ENCODE assay signal across 28 mouse cellular contexts in genomic region chr3:35242349-35242748, GRCm38 (mm10).
DNase-seq lines count a peak whose midpoint lies in the region; ATAC-seq and TF ChIP-seq lines count a peak whose summit lies in the region.
"Had no signal": no experiment of that assay in that cellular context is flagged by ENCODE, and none has a peak within 500 bp of the region (broad histone marks: within the 10 kb centered on the region; RNA-seq: fewer than 3 reads in every experiment).

No protein-coding gene starts in this region.

- ATAC-seq in forebrain, embryonic 12.5 days (ENCODE audit: low FRiP score), result no peak
- no peak for ATAC-seq in forebrain, embryonic 15.5 days (replicated peaks)
- peak; percentile 52; the same call in 1 of the 2 replicates for ATAC-seq in lung, embryonic 15.5 days (ENCODE audit: borderline replicate concordance, extremely low read depth, low FRiP score, low TSS enrichment)
- ATAC-seq in stomach, embryonic 14.5 days (ENCODE audit: insufficient number of reproducible peaks, insufficient read depth, low FRiP score, low read depth), result no peak
- no peak for ATAC-seq in stomach, postnatal 0 days (ENCODE audit: low FRiP score, low TSS enrichment)
- no peak for ATAC-seq in stomach, embryonic 16.5 days (ENCODE audit: insufficient read depth, low FRiP score)
- ATAC-seq in intestine, embryonic 16.5 days, result no peak
- ATAC-seq: activated CD4-positive, CD25-positive, alpha-beta regulatory T cell, adult 4 months; hindbrain, postnatal 0 days; intestine, embryonic 15.5 days had no signal

- no peak for TF ChIP-seq CTCF in stomach, postnatal 0 days (IDR thresholded peaks at IDR 0.05; ENCODE audit: low read depth)

- no peaks in the 10 kb centered on the region for H3K27me3 ChIP-seq in forebrain, embryonic 12.5 days
- no peaks in the 10 kb centered on the region for H3K27me3 ChIP-seq in forebrain, embryonic 15.5 days
- H3K27me3 ChIP-seq in lung, embryonic 15.5 days, result no peaks in the 10 kb centered on the region; the same call in 1 of the 2 replicates
- no peaks in the 10 kb centered on the region for H3K27me3 ChIP-seq in stomach, embryonic 14.5 days (ENCODE audit: control insufficient read depth, insufficient read depth, low read length)
- no peaks in the 10 kb centered on the region for H3K27me3 ChIP-seq in stomach, postnatal 0 days (ENCODE audit: control insufficient read depth, insufficient read depth, low read length)
- no peaks in the 10 kb centered on the region for H3K27me3 ChIP-seq in stomach, embryonic 16.5 days (ENCODE audit: control insufficient read depth, insufficient read depth, low read length)
- no peaks in the 10 kb centered on the region for H3K27me3 ChIP-seq in intestine, embryonic 16.5 days (replicated peaks; ENCODE audit: control insufficient read depth, insufficient read depth, low read length)
- H3K27me3 ChIP-seq: intestine, embryonic 15.5 days; limb, embryonic 15.5 days had no signal

- H3K27ac ChIP-seq in forebrain, embryonic 12.5 days, result peak overlapping the region; percentile 54; the same call in 1 of the 2 replicates
- no peak overlapping the region for H3K27ac ChIP-seq in forebrain, embryonic 15.5 days (replicated peaks)
- peak overlapping the region; percentile 80 for H3K27ac ChIP-seq in lung, embryonic 15.5 days
- H3K27ac ChIP-seq in stomach, embryonic 14.5 days (ENCODE audit: low read length), result peak overlapping the region; percentile 3; the same call in 1 of the 2 replicates
- no peak overlapping the region for H3K27ac ChIP-seq in stomach, postnatal 0 days (replicated peaks)
- H3K27ac ChIP-seq in stomach, embryonic 16.5 days (ENCODE audit: low read length), result peak overlapping the region; percentile 53
- no peak overlapping the region for H3K27ac ChIP-seq in intestine, embryonic 16.5 days (ENCODE audit: low read length)
- H3K27ac ChIP-seq: hindbrain, postnatal 0 days; intestine, embryonic 15.5 days; limb, embryonic 10.5 days; limb, embryonic 15.5 days; liver, embryonic 14.5 days had no signal

- H3K4me3 ChIP-seq in forebrain, embryonic 12.5 days (replicated peaks), result no peak overlapping the region
- H3K4me3 ChIP-seq in forebrain, embryonic 15.5 days, result no peak overlapping the region
- H3K4me3 ChIP-seq in lung, embryonic 15.5 days, result no peak overlapping the region
- H3K4me3 ChIP-seq in stomach, embryonic 14.5 days (ENCODE audit: low read depth, low read length), result no peak overlapping the region
- H3K4me3 ChIP-seq in stomach, postnatal 0 days (ENCODE audit: low read depth, low read length), result no peak overlapping the region
- no peak overlapping the region for H3K4me3 ChIP-seq in stomach, embryonic 16.5 days (replicated peaks; ENCODE audit: low read length)
- no peak overlapping the region for H3K4me3 ChIP-seq in intestine, embryonic 16.5 days (ENCODE audit: low read length)
- H3K4me3 ChIP-seq: intestine, embryonic 15.5 days; limb, embryonic 10.5 days; limb, embryonic 15.5 days had no signal

- H3K4me1 ChIP-seq in forebrain, embryonic 12.5 days, result peaks cover 44% of the 10 kb centered on the region
- H3K4me1 ChIP-seq in forebrain, embryonic 15.5 days, result peaks cover 18% of the 10 kb centered on the region
- H3K4me1 ChIP-seq in lung, embryonic 15.5 days, result peaks cover 5% of the 10 kb centered on the region
- H3K4me1 ChIP-seq in stomach, embryonic 14.5 days (ENCODE audit: control insufficient read depth, insufficient read depth, low read length), result no peaks in the 10 kb centered on the region
- H3K4me1 ChIP-seq in stomach, postnatal 0 days (replicated peaks; ENCODE audit: control insufficient read depth, insufficient read depth), result no peaks in the 10 kb centered on the region
- 0 out of 2 replicates have a peak, but pooled peaks cover 2% of the 10 kb centered on the region for H3K4me1 ChIP-seq in stomach, embryonic 16.5 days (ENCODE audit: control insufficient read depth, insufficient read depth, low read length)
- no peaks in the 10 kb centered on the region for H3K4me1 ChIP-seq in intestine, embryonic 16.5 days (ENCODE audit: control insufficient read depth, insufficient read depth, low read length)
- H3K4me1 ChIP-seq: intestine, embryonic 15.5 days; limb, embryonic 10.5 days had no signal

- H3K36me3 ChIP-seq in forebrain, embryonic 12.5 days (replicated peaks), result no peaks in the 10 kb centered on the region
- H3K36me3 ChIP-seq in forebrain, embryonic 15.5 days, result no peaks in the 10 kb centered on the region
- no peaks in the 10 kb centered on the region for H3K36me3 ChIP-seq in lung, embryonic 15.5 days
- H3K36me3 ChIP-seq in stomach, embryonic 14.5 days (ENCODE audit: control insufficient read depth, insufficient read depth, low read length), result no peaks in the 10 kb centered on the region
- H3K36me3 ChIP-seq in stomach, postnatal 0 days (ENCODE audit: control insufficient read depth, insufficient read depth, low read length), result no peaks in the 10 kb centered on the region
- H3K36me3 ChIP-seq in stomach, embryonic 16.5 days (ENCODE audit: control insufficient read depth, insufficient read depth, low read length), result no peaks in the 10 kb centered on the region
- H3K36me3 ChIP-seq in intestine, embryonic 16.5 days (ENCODE audit: control insufficient read depth, insufficient read depth, low read length), result no peaks in the 10 kb centered on the region
- H3K36me3 ChIP-seq: intestine, embryonic 15.5 days; limb, embryonic 10.5 days; limb, embryonic 15.5 days had no signal

- 28% methylated on average over 6 of the region's 6 CpGs for whole genome bisulfite sequencing in forebrain, embryonic 12.5 days
- WGBS in forebrain, embryonic 15.5 days, result 27% methylated on average over 6 of the region's 6 CpGs
- 30% methylated on average over 6 of the region's 6 CpGs for WGBS in lung, embryonic 15.5 days
- WGBS in stomach, embryonic 14.5 days, result 29% methylated on average over 6 of the region's 6 CpGs
- 34% methylated on average over 6 of the region's 6 CpGs for WGBS in stomach, postnatal 0 days
- 24% methylated on average over 6 of the region's 6 CpGs for WGBS in stomach, embryonic 16.5 days
- WGBS in intestine, embryonic 16.5 days, result 37% methylated on average over 6 of the region's 6 CpGs

- H3K9ac ChIP-seq in forebrain, embryonic 12.5 days, result no peak overlapping the region
- H3K9ac ChIP-seq in forebrain, embryonic 15.5 days (replicated peaks), result no peak overlapping the region
- H3K9ac ChIP-seq in lung, embryonic 15.5 days, result no peak overlapping the region
- no peak overlapping the region for H3K9ac ChIP-seq in stomach, embryonic 14.5 days (replicated peaks; ENCODE audit: low read depth, low read length)
- H3K9ac ChIP-seq in stomach, postnatal 0 days (ENCODE audit: low read length), result no peak overlapping the region
- H3K9ac ChIP-seq in stomach, embryonic 16.5 days (ENCODE audit: low read length), result no peak overlapping the region
- H3K9ac ChIP-seq in intestine, embryonic 16.5 days (ENCODE audit: low read depth, low read length), result no peak overlapping the region
- H3K9ac ChIP-seq: intestine, embryonic 15.5 days; limb, embryonic 15.5 days; liver, embryonic 14.5 days had no signal

- DNase-seq in lung, postnatal 25 days (ENCODE audit: low spot score), result no peak
- DNase-seq in stomach, postnatal 0 days (ENCODE audit: low spot score), result no peak
- DNase-seq: adrenal gland, adult 2 months; adrenal gland, postnatal 36 days; cerebellum, adult 18-20 months; cerebellum, postnatal 10 days; gastrocnemius, postnatal 25 days; heart, adult 18-20 months; heart, postnatal 36 days; kidney, adult 9 months; kidney, postnatal 10 days; layer of hippocampus, postnatal 36 days; lung, adult 2 months; right cerebral cortex, postnatal 25 days; thymus, postnatal 4 days had no signal

- H3K9me3 ChIP-seq in forebrain, embryonic 12.5 days, result no peaks in the 10 kb centered on the region
- H3K9me3 ChIP-seq in forebrain, embryonic 15.5 days, result no peaks in the 10 kb centered on the region
- H3K9me3 ChIP-seq in lung, embryonic 15.5 days, result no peaks in the 10 kb centered on the region
- no peaks in the 10 kb centered on the region for H3K9me3 ChIP-seq in stomach, embryonic 14.5 days (ENCODE audit: control insufficient read depth, low read depth, low read length)
- H3K9me3 ChIP-seq in stomach, postnatal 0 days (ENCODE audit: control insufficient read depth, low read length), result no peaks in the 10 kb centered on the region
- H3K9me3 ChIP-seq in stomach, embryonic 16.5 days (replicated peaks; ENCODE audit: control insufficient read depth, low read length), result no peaks in the 10 kb centered on the region
- no peaks in the 10 kb centered on the region for H3K9me3 ChIP-seq in intestine, embryonic 16.5 days (ENCODE audit: control insufficient read depth, low read length)
- H3K9me3 ChIP-seq: intestine, embryonic 15.5 days; limb, embryonic 10.5 days; limb, embryonic 15.5 days had no signal

- no peak for TF ChIP-seq EP300 in stomach, postnatal 0 days (optimal IDR thresholded peaks at IDR 0.05)

- H3K4me2 ChIP-seq in forebrain, embryonic 12.5 days, result no peak overlapping the region
- no peak overlapping the region for H3K4me2 ChIP-seq in forebrain, embryonic 15.5 days (replicated peaks)
- no peak overlapping the region for H3K4me2 ChIP-seq in lung, embryonic 15.5 days
- no peak overlapping the region for H3K4me2 ChIP-seq in stomach, embryonic 14.5 days (replicated peaks; ENCODE audit: low read depth, low read length)
- no peak overlapping the region for H3K4me2 ChIP-seq in stomach, postnatal 0 days (replicated peaks; ENCODE audit: low read depth)
- H3K4me2 ChIP-seq in stomach, embryonic 16.5 days (ENCODE audit: low read depth, low read length), result no peak overlapping the region
- no peak overlapping the region for H3K4me2 ChIP-seq in intestine, embryonic 16.5 days (ENCODE audit: low read depth, low read length)
- H3K4me2 ChIP-seq: heart, embryonic 11.5 days; intestine, embryonic 15.5 days; limb, embryonic 15.5 days had no signal

Comparison
In these comparisons a context has a peak if more than half of its experiments do, and no peak if none do; other contexts are left out.
1. H3K27ac ChIP-seq: peak in forebrain, embryonic 12.5 days (single experiment), lung, embryonic 15.5 days (single experiment), stomach, embryonic 14.5 days (single experiment) and stomach, embryonic 16.5 days (single experiment); none in forebrain, embryonic 15.5 days (single experiment), stomach, postnatal 0 days (single experiment) and intestine, embryonic 16.5 days (single experiment).